Mouse (Mus musculus) bone marrow, adult 2 months (tissue): ENCODE measurements around the gene Snap25. TPM values are rescaled to one million over a fixed set of nuclear protein-coding genes. Genes with fewer than 3 reads are reported as not detected.

Source experiments
- H3K27ac ChIP-seq: fragments of 200-500 bp; 2 replicates; pipeline ENCODE4 v1.5.1; 2012; ENCODE audit warnings: low read depth, mild to moderate bottlenecking, control low read depth, inconsistent platforms, low read length; ENCODE audit not compliant: control insufficient read depth, poor library complexity, insufficient read depth
- H3K4me1 ChIP-seq: fragments of 200-500 bp; 2 replicates; pipeline ENCODE4 v1.6.1; 2011; ENCODE audit warnings: low read length; ENCODE audit not compliant: control insufficient read depth, insufficient read depth
- H3K4me3 ChIP-seq: fragments of 200-500 bp; replicated peaks from 2 replicates; pipeline ENCODE3; 2011; ENCODE audit warnings: mild to moderate bottlenecking, low read depth, low read length, control low read depth; ENCODE audit not compliant: control insufficient read depth
- CTCF ChIP-seq: fragments of 200-500 bp; IDR thresholded peaks from 2 replicates; pipeline ENCODE4 v1.5.1; 2011; ENCODE audit warnings: low read length, control low read depth; ENCODE audit not compliant: control insufficient read depth, insufficient read depth
- POLR2A ChIP-seq: fragments of 200-500 bp; IDR thresholded peaks from 2 replicates; pipeline ENCODE4 v1.6.1; 2011; ENCODE audit warnings: low read depth, mild to moderate bottlenecking, control low read depth, low read length, borderline replicate concordance; ENCODE audit not compliant: control insufficient read depth
- WGBS: fragments of 180-500 bp; shearing (Covaris S2); methylation state at CpG from one replicate; pipeline ENCODE4 v1.1.7; 2018; 5-methylcytosine and 5-hydroxymethylcytosine counted together
- polyA plus RNA-seq: library from polyadenylated mRNA; stranded (reverse); fragments of >200 nt; gene quantifications from 2 replicates; pipeline ENCODE4 v1.2.4, GENCODE M21; 2011; ENCODE audit warnings: low replicate concordance; ENCODE audit not compliant: missing spikeins, insufficient read depth, insufficient read length

Snap25 gene
- polyA plus RNA-seq, 1 experiment: 7.6 TPM

GRCm38 (mm10) chr2:136784310-136784709 is 71.1 kb downstream of the Snap25 start:
- H3K4me3 ChIP-seq: no peak overlapping the region
- TF ChIP-seq POLR2A (no peak), CTCF (no peak)
- 73% methylated on average over 4 of the region's 4 CpGs for WGBS
- no peaks in the 10 kb centered on the region for H3K4me1 ChIP-seq
- no peak overlapping the region for H3K27ac ChIP-seq

- H3K4me3 ChIP-seq: no peak overlapping the region
- WGBS: 60% methylated on average over 4 of the region's 4 CpGs
- H3K4me1 ChIP-seq: no peaks in the 10 kb centered on the region
- TF ChIP-seq POLR2A (no peak), CTCF (no peak)
- no peak overlapping the region for H3K27ac ChIP-seq
These were observed 75.1 kb downstream of the Snap25 start for GRCm38 (mm10) chr2:136788379-136788778.

GRCm38 (mm10) chr2:136796518-136796917 is 83.3 kb downstream of the Snap25 start:
- WGBS: 83% methylated on average over 1 of the region's 1 CpGs
- no peak for TF ChIP-seq CTCF
- TF ChIP-seq POLR2A: no peak
- Histone ChIP-seq H3K27ac (no peak overlapping the region), H3K4me1 (no peaks in the 10 kb centered on the region), H3K4me3 (no peak overlapping the region)

- WGBS: 44% methylated on average over 2 of the region's 2 CpGs
- Histone ChIP-seq H3K27ac (no peak overlapping the region), H3K4me1 (no peaks in the 10 kb centered on the region), H3K4me3 (no peak overlapping the region)
- TF ChIP-seq CTCF: no peak
- TF ChIP-seq POLR2A: no peak
These were observed 85.7 kb downstream of the Snap25 start for GRCm38 (mm10) chr2:136798887-136799430.

- Histone ChIP-seq H3K4me3 (no peak overlapping the region), H3K27ac (no peak overlapping the region), H3K4me1 (no peaks in the 10 kb centered on the region)
- no peak for TF ChIP-seq POLR2A
- no peak for TF ChIP-seq CTCF
These were observed 87.8 kb downstream of the Snap25 start for GRCm38 (mm10) chr2:136801102-136801501.

GRCm38 (mm10) chr2:136802076-136802475 is 88.8 kb downstream of the Snap25 start:
- H3K4me1 ChIP-seq: no peaks in the 10 kb centered on the region
- H3K4me3 ChIP-seq: no peak overlapping the region
- H3K27ac ChIP-seq: no peak overlapping the region
- TF ChIP-seq CTCF (no peak), POLR2A (no peak)
- 68% methylated on average over 3 of the region's 3 CpGs for WGBS

- WGBS: 81% methylated on average over 7 of the region's 7 CpGs
- no peak overlapping the region for H3K4me3 ChIP-seq
- no peak overlapping the region for H3K27ac ChIP-seq
- TF ChIP-seq CTCF (no peak), POLR2A (no peak)
- no peaks in the 10 kb centered on the region for H3K4me1 ChIP-seq
These were observed 89.9 kb downstream of the Snap25 start for GRCm38 (mm10) chr2:136803142-136803541.

GRCm38 (mm10) chr2:136807992-136808726 is 94.9 kb downstream of the Snap25 start:
- H3K4me1 ChIP-seq: no peaks in the 10 kb centered on the region
- no peak overlapping the region for H3K4me3 ChIP-seq
- no peak overlapping the region for H3K27ac ChIP-seq
- WGBS: 71% methylated on average over 8 of the region's 8 CpGs
- no peak for TF ChIP-seq POLR2A
- TF ChIP-seq CTCF: no peak
